Mouse (Mus musculus) ES-E14 (cell line): ENCODE results near the gene Frmd7. TPM values are rescaled to one million over a fixed set of nuclear protein-coding genes. Genes with fewer than 3 reads are reported as not detected.

Experiments
- DNase-seq: peaks from one replicate; pipeline ENCODE4 v3.0.0-alpha.2; 2013; ENCODE audit warnings: low read depth, low spot score
- H3K27ac ChIP-seq: 2 replicates; pipeline ENCODE4 v1.5.1; 2012; ENCODE audit warnings: low read depth, mild to moderate bottlenecking, low read length, moderate library complexity, mixed read lengths; ENCODE audit not compliant: poor library complexity, insufficient read depth, severe bottlenecking
- H3K36me3 ChIP-seq: 2 replicates; pipeline ENCODE4 v1.6.1; 2012; ENCODE audit warnings: mild to moderate bottlenecking, low read length, moderate library complexity, mixed read lengths; ENCODE audit not compliant: control insufficient read depth, poor library complexity, insufficient read depth, severe bottlenecking
- H3K4me1 ChIP-seq, 2 experiments: fragments of 150-350 bp in 1 of 2; sonication (generic) in 1 of 2; 2 replicates each; pipeline ENCODE4 v1.6.1; 2012; ENCODE audit warnings: low read length in 2 of 2, mild to moderate bottlenecking in 1 of 2, mixed read lengths in 1 of 2; ENCODE audit not compliant: control insufficient read depth in 2 of 2, insufficient read depth in 2 of 2, poor library complexity in 1 of 2
- H3K4me3 ChIP-seq, 2 experiments: fragments of 150-350 bp in 1 of 2; sonication (generic) in 1 of 2; 2 replicates each; pipeline ENCODE4 v1.5.1; 2012; ENCODE audit warnings: low read length in 2 of 2, low read depth in 1 of 2, mild to moderate bottlenecking in 1 of 2, mixed read lengths in 1 of 2; ENCODE audit not compliant: insufficient read depth in 1 of 2, poor library complexity in 1 of 2, severe bottlenecking in 1 of 2
- H3K9ac ChIP-seq: 2 replicates; pipeline ENCODE4 v1.6.1; 2012; ENCODE audit warnings: low read depth, mild to moderate bottlenecking, low read length, mixed read lengths; ENCODE audit not compliant: poor library complexity, insufficient read depth, severe bottlenecking
- H3K9me3 ChIP-seq: fragments of 150-350 bp; sonication (generic); 2 replicates; pipeline ENCODE4 v1.6.1; 2012; ENCODE audit warnings: low read depth, mild to moderate bottlenecking, low read length; ENCODE audit not compliant: control insufficient read depth, insufficient read depth
- CHD2 ChIP-seq: IDR thresholded peaks from 2 replicates; pipeline ENCODE4 v1.6.1; 2014; ENCODE audit warnings: mild to moderate bottlenecking, low read depth, low read length, inconsistent platforms
- HCFC1 ChIP-seq: IDR thresholded peaks from 2 replicates; pipeline ENCODE4 v1.6.1; 2012; ENCODE audit warnings: low read length, inconsistent platforms, borderline replicate concordance; ENCODE audit not compliant: insufficient read depth
- MAFK ChIP-seq: IDR thresholded peaks from 2 replicates; pipeline ENCODE4 v1.6.1; 2014; ENCODE audit warnings: mild to moderate bottlenecking, low read depth, low read length, inconsistent platforms; ENCODE audit not compliant: insufficient read depth
- ZC3H11A ChIP-seq: IDR thresholded peaks from 2 replicates; pipeline ENCODE4 v1.6.1; 2012; ENCODE audit warnings: low read depth, mild to moderate bottlenecking, inconsistent platforms, low read length, borderline replicate concordance
- ZNF384 ChIP-seq: IDR thresholded peaks from 2 replicates; pipeline ENCODE4 v1.6.1; 2012; ENCODE audit warnings: low read depth, low read length, inconsistent platforms
- in situ Hi-C, 2 experiments: fragments of 600-800 bp; cut with MboI; formaldehyde crosslinking; loops; one replicate each; pipeline ENCODE4 v1.15.1; 2025; ENCODE audit warnings: low sequenced_read_pairs in 2 of 2, inconsistent platforms in 1 of 2; ENCODE audit not compliant: unreplicated experiment in 2 of 2
- total RNA-seq: library from RNA; depleted of rRNA; stranded (reverse); fragments of 300-350 nt; gene quantifications from 2 replicates; pipeline ENCODE4 v1.2.3, GENCODE M21; 2012

Frmd7 gene
- total RNA-seq, 1 experiment: not detected

GRCm38 (mm10) chrX:50926893-50927545 is 15.5 kb downstream of the Frmd7 start:
- in situ Hi-C loops: no loop called here

DNA sequence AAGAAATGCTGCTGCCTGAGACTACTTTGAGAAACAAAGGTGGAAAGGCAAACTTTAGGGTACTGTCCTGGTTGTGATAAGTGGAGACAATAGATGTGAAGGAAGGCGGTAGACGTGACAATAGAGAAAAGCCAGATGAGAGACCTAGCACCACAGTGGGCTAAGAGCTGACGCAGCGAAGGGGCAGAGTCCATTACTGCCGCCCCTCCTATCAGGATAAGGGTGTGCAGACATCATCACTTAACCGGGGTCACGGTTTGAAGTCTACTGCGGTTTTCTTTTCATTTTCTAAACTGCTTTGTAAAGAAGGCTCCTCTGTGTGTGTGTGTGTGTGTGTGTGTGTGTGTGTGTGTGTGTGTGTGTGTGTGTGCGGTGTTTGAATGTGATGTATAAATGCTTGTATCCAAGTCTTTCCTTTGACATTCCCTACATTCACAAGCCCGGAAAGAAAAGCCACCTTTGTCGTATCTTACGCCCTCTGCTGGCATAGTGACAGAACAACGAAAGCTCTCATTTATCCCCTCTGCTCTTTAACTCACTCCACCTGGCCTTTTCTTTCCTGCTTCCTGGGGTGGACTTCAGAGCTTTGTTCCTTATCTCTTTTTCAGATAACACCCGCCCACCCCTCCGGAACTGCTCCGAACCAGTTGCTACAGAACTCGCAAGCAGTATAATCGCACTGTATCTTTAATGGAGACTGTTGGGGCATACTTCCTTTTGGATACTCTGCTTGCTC is 17.7 kb downstream of the Frmd7 start:
- TF ChIP-seq CHD2 (no peak), ZC3H11A (no peak), ZNF384 (no peak), MAFK (no peak), HCFC1 (no peak)
- Histone ChIP-seq H3K9ac (no peak overlapping the region), H3K9me3 (no peaks in the 10 kb centered on the region), H3K4me3 (no peak overlapping the region), H3K27ac (no peak overlapping the region), H3K36me3 (no peaks in the 10 kb centered on the region), H3K4me1 (no peaks in the 10 kb centered on the region)
- peak; percentile 19 for DNase-seq
- in situ Hi-C loops: no loop called here

More at GRCm38 (mm10) chrX:50926893-50927545, 15.5 kb downstream of the Frmd7 start:
- no peak overlapping the region for H3K4me3 ChIP-seq
- no peaks in the 10 kb centered on the region for H3K4me1 ChIP-seq
- no peak for DNase-seq
- H3K36me3 ChIP-seq: no peaks in the 10 kb centered on the region
- H3K9ac ChIP-seq: no peak overlapping the region
- H3K9me3 ChIP-seq: no peaks in the 10 kb centered on the region
- TF ChIP-seq HCFC1: no peak
- TF ChIP-seq ZNF384: no peak
- TF ChIP-seq MAFK: no peak
- TF ChIP-seq CHD2: no peak
- no peak for TF ChIP-seq ZC3H11A
- no peak overlapping the region for H3K27ac ChIP-seq

- in situ Hi-C loops: no loop called here
- Histone ChIP-seq H3K9ac (no peak overlapping the region), H3K27ac (no peak overlapping the region), H3K36me3 (no peaks in the 10 kb centered on the region), H3K4me3 (no peak overlapping the region), H3K4me1 (no peaks in the 10 kb centered on the region), H3K9me3 (no peaks in the 10 kb centered on the region)
- no peak for DNase-seq
- TF ChIP-seq ZNF384 (no peak), ZC3H11A (no peak), MAFK (no peak)
These were observed 23.8 kb downstream of the Frmd7 start for GRCm38 (mm10) chrX:50918754-50919153.

DNA sequence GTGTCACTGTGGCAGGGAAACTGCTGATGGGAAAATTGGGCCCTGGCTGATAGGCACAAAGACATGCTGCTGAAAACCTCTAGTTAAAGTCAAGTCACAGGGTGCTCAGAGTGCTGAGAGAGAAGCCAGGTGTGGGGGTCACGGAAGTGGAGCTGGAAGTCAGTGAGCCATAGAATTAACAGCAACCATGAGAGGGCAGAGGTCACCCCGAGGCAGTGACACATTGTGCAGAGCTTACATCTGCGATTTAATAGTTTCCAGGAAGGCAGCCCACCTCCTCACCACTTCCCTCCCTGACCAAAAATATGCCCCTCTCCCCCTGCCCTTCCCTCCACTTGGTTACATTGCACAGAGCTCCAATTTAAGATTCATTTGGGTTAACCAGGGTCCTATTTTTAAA is 25.1 kb downstream of the Frmd7 start:
- no peaks in the 10 kb centered on the region for H3K9me3 ChIP-seq
- H3K36me3 ChIP-seq: no peaks in the 10 kb centered on the region
- no peak overlapping the region for H3K9ac ChIP-seq
- no peak overlapping the region for H3K27ac ChIP-seq
- in situ Hi-C loops: no loop called here
- no peak for TF ChIP-seq CHD2
- TF ChIP-seq HCFC1: no peak
- no peak for TF ChIP-seq MAFK
- no peak for TF ChIP-seq ZNF384
- no peak for TF ChIP-seq ZC3H11A
- H3K4me1 ChIP-seq: no peaks in the 10 kb centered on the region
- no peak for DNase-seq
- no peak overlapping the region for H3K4me3 ChIP-seq

DNA sequence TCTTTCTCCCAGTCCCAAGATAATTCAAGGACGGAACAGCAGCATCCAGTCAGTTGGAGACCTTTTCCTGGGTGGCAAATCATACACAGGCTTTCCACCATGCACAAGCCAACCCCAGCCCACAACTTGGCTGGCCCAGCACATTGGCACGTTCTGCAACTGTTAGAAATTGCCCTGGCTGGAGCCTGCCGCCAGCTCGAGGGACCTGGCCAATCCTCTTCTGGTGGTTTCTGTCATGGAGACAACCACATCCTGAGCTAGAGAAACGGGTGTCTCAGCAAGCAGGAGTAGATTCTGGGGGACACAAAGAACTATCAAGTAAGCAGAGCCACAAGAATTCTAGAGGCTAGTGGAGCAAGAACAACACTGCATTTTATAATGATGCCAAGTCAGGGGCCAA is 32.6 kb downstream of the Frmd7 start:
- in situ Hi-C loops: no loop called here
- Histone ChIP-seq H3K36me3 (no peaks in the 10 kb centered on the region), H3K4me1 (no peaks in the 10 kb centered on the region), H3K4me3 (no peak overlapping the region), H3K9me3 (no peaks in the 10 kb centered on the region), H3K27ac (no peak overlapping the region), H3K9ac (no peak overlapping the region)
- TF ChIP-seq MAFK: no peak
- no peak for TF ChIP-seq CHD2
- TF ChIP-seq ZNF384: no peak
- TF ChIP-seq ZC3H11A: no peak
- no peak for TF ChIP-seq HCFC1
- no peak for DNase-seq
